Mouse (Mus musculus) G1E (cell line): ENCODE measurements at regions not wholly inside any gene's neighbourhood (a gene's known extent, or its start where the extent isn't known, plus 50 kb on each side); places are given as distances from the start of the nearest gene placed in this dataset.

Source experiments
- CTCF ChIP-seq: IDR thresholded peaks from 2 replicates; pipeline ENCODE4 v1.5.1; 2012; ENCODE audit warnings: low read depth, low read length, inconsistent platforms, mixed read lengths
- GATA1 ChIP-seq: IDR thresholded peaks from 2 replicates; pipeline ENCODE4 v1.6.1; 2012; ENCODE audit warnings: borderline replicate concordance, low read length, inconsistent platforms, mixed read lengths

DNA sequence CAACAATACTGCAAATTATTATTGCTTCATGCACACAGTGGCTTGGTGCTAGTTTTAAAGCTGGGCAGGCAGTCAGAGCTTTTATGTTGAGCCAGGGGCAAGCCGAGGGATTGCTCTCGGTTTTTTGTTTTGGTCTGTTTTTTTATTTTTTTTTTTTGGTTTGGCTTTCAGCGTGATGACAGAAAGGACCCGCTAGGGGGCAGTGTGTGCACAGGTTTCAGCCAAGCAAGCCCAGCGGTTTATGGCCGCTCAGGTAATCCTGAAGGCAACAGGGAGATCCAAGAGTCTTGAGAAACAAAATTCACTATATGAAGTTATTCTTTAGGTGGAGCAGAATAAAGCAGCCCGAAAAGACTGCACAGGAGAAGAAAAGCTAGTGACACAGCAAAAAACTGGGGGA is 261.6 kb upstream of the Pard3b start:
- TF ChIP-seq CTCF (peak; percentile 24; the same call in 1 of the 2 replicates), GATA1 (no peak)
